Mouse (Mus musculus) lung, postnatal 0 days (tissue): ENCODE data around the gene Slc5a6.

Experiments
- CTCF ChIP-seq: IDR thresholded peaks from 2 replicates; pipeline ENCODE4 v1.5.1; 2016; ENCODE audit warnings: antibody characterized with exemption, mild to moderate bottlenecking
- EP300 ChIP-seq: IDR thresholded peaks from 2 replicates; pipeline ENCODE4 v1.6.1; 2016; ENCODE audit warnings: antibody characterized with exemption, mild to moderate bottlenecking, control low read depth

- TF ChIP-seq CTCF (no peak), EP300 (no peak)
Measured at GRCm38 (mm10) chr5:31023254-31023653, 25.5 kb downstream of the Slc5a6 start.
